Mouse (Mus musculus) A20 (cell line): ENCODE results near the gene 2200002D01Rik.

Experiments used
- DNase-seq: peaks from one replicate; pipeline ENCODE4 v3.0.0-alpha.2; 2011; ENCODE audit warnings: low read depth, low spot score

The 2200002D01Rik gene

GRCm38 (mm10) chr7:29248261-29248841, at the start of gene 2200002D01Rik:
Gene 2200002D01Rik, minus strand, starts transcription at chr7:29248466.
- no peak for DNase-seq

GRCm38 (mm10) chr7:29296998-29297397, 48.7 kb upstream of the 2200002D01Rik start:
- DNase-seq = peak; percentile 73

- DNase-seq = no peak
Measured at GRCm38 (mm10) chr7:29295861-29296647, 47.8 kb upstream of the 2200002D01Rik start.

- no peak for DNase-seq
Measured at GRCm38 (mm10) chr7:29294111-29294761, 46.0 kb upstream of the 2200002D01Rik start.

GRCm38 (mm10) chr7:29293131-29294065, 45.1 kb upstream of the 2200002D01Rik start:
- DNase-seq = no peak

- no peak for DNase-seq
Measured at GRCm38 (mm10) chr7:29292458-29293098, 44.3 kb upstream of the 2200002D01Rik start.

- DNase-seq = no peak
Measured at GRCm38 (mm10) chr7:29291616-29292457, 43.6 kb upstream of the 2200002D01Rik start.

GRCm38 (mm10) chr7:29290691-29291485, 42.6 kb upstream of the 2200002D01Rik start:
- DNase-seq = no peak

- DNase-seq = no peak
Measured at GRCm38 (mm10) chr7:29289856-29290255, 41.6 kb upstream of the 2200002D01Rik start.

- DNase-seq = peak; percentile 84
Measured at GRCm38 (mm10) chr7:29288942-29289638, 40.8 kb upstream of the 2200002D01Rik start, which contains the start of gene Ppp1r14a. Gene Ppp1r14a, plus strand, starts transcription at chr7:29289308.

GRCm38 (mm10) chr7:29288079-29288478, 39.8 kb upstream of the 2200002D01Rik start:
- DNase-seq = no peak

- no peak for DNase-seq
Measured at GRCm38 (mm10) chr7:29287481-29287880, 39.2 kb upstream of the 2200002D01Rik start.

- no peak for DNase-seq
Measured at GRCm38 (mm10) chr7:29284523-29284922, 36.3 kb upstream of the 2200002D01Rik start.

GRCm38 (mm10) chr7:29283876-29284275, 35.6 kb upstream of the 2200002D01Rik start:
- no peak for DNase-seq

GRCm38 (mm10) chr7:29282074-29282554, 33.8 kb upstream of the 2200002D01Rik start:
- DNase-seq = no peak

- peak; percentile 89 for DNase-seq
Measured at GRCm38 (mm10) chr7:29281201-29282073, 33.2 kb upstream of the 2200002D01Rik start, which contains the start of gene Spint2. Gene Spint2, minus strand, starts transcription at chr7:29281912.

GRCm38 (mm10) chr7:29280801-29281200, 32.5 kb upstream of the 2200002D01Rik start:
- no peak for DNase-seq
